Mouse (Mus musculus) kidney, adult 2 months (tissue): Measurements from ENCODE around the gene Megf11. TPM values are rescaled to one million over a fixed set of nuclear protein-coding genes. Genes with fewer than 3 reads are reported as not detected.

Experiments used
- DNase-seq: peaks from one replicate; pipeline ENCODE4 v3.0.0; 2021
- H3K27ac ChIP-seq: fragments of 200-500 bp; 2 replicates; pipeline ENCODE4 v1.5.1; 2012; ENCODE audit warnings: low read depth, low read length, control low read depth, inconsistent platforms; ENCODE audit not compliant: insufficient read depth
- H3K27me3 ChIP-seq: fragments of 200-500 bp; replicated peaks from 2 replicates; pipeline ENCODE4 v1.6.1; 2012; ENCODE audit warnings: mild to moderate bottlenecking, moderate library complexity, low read length, inconsistent platforms; ENCODE audit not compliant: control insufficient read depth, insufficient read depth
- H3K36me3 ChIP-seq: fragments of 200-500 bp; 2 replicates; pipeline ENCODE4 v1.6.1; 2012; ENCODE audit warnings: mild to moderate bottlenecking, moderate library complexity, low read length, inconsistent platforms; ENCODE audit not compliant: control insufficient read depth, insufficient read depth
- H3K4me1 ChIP-seq: fragments of 200-500 bp; 2 replicates; pipeline ENCODE4 v1.6.1; 2011; ENCODE audit warnings: low read length; ENCODE audit not compliant: control insufficient read depth, insufficient read depth
- H3K4me3 ChIP-seq: fragments of 200-500 bp; 2 replicates; pipeline ENCODE4 v1.5.1; 2011; ENCODE audit warnings: mild to moderate bottlenecking, low read depth, low read length, control low read depth; ENCODE audit not compliant: insufficient read depth
- CTCF ChIP-seq: fragments of 200-500 bp; conservative IDR thresholded peaks from 2 replicates; pipeline ENCODE4 v1.5.1; 2011; ENCODE audit warnings: low read depth, mild to moderate bottlenecking, control low read depth, low read length, moderate library complexity, mixed read lengths; ENCODE audit not compliant: insufficient read depth, insufficient read length
- POLR2A ChIP-seq: fragments of 200-500 bp; IDR thresholded peaks from one replicate; pipeline ENCODE4 v1.6.1; 2011; ENCODE audit warnings: low read depth, low read length, control low read depth
- WGBS: fragments of 180-500 bp; shearing (Covaris S2); methylation state at CpG from one replicate; pipeline ENCODE4 v1.1.7; 2018; 5-methylcytosine and 5-hydroxymethylcytosine counted together
- polyA plus RNA-seq: library from polyadenylated mRNA; depleted of rRNA; stranded (reverse); fragments of >200 nt; gene quantifications from 2 replicates; pipeline ENCODE4 v1.2.3, GENCODE M21; 2012

Megf11 gene
- polyA plus RNA-seq, 1 experiment: 0.16 TPM

- H3K27ac ChIP-seq: no peak overlapping the region
- 79% methylated on average over 1 of the region's 1 CpGs for WGBS
- H3K4me1 ChIP-seq: no peaks in the 10 kb centered on the region
These were observed 244.4 kb downstream of the Megf11 start for GRCm38 (mm10) chr9:64629802-64630201.

GRCm38 (mm10) chr9:64633169-64633568 is 247.7 kb downstream of the Megf11 start:
- no peak for DNase-seq
- Histone ChIP-seq H3K27me3 (no peaks in the 10 kb centered on the region), H3K27ac (no peak overlapping the region), H3K36me3 (no peaks in the 10 kb centered on the region), H3K4me1 (no peaks in the 10 kb centered on the region), H3K4me3 (no peak overlapping the region)
- WGBS: 93% methylated on average over 3 of the region's 3 CpGs
- no peak for TF ChIP-seq POLR2A
- no peak for TF ChIP-seq CTCF

More at GRCm38 (mm10) chr9:64629802-64630201, 244.4 kb downstream of the Megf11 start:
- Histone ChIP-seq H3K27me3 (no peaks in the 10 kb centered on the region), H3K36me3 (no peaks in the 10 kb centered on the region), H3K4me3 (no peak overlapping the region)
- no peak for DNase-seq
- TF ChIP-seq CTCF (no peak), POLR2A (no peak)

DNA sequence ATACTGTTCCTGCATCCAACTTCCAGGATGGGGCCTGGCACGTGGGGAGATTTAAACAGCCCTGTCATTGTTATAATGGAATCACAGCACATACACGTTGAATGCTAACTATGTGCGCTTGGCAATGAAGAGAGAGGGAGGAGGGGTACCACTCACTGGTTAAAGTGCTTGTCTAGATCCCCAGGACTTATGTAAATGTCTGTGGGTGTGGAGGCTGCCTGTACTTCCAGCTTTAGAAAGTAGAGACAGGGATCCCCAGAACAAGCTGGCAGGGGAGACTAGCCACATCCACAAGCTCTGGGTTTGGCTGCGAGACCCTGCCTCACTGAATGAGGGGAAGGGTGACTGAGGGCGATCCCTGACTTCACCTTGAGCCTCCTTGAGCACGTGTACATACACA is 250.7 kb downstream of the Megf11 start:
- Histone ChIP-seq H3K4me1 (no peaks in the 10 kb centered on the region), H3K36me3 (no peaks in the 10 kb centered on the region), H3K4me3 (no peak overlapping the region), H3K27me3 (no peaks in the 10 kb centered on the region), H3K27ac (no peak overlapping the region)
- no peak for DNase-seq
- TF ChIP-seq CTCF (no peak), POLR2A (no peak)
- 84% methylated on average over 6 of the region's 6 CpGs for WGBS

DNA sequence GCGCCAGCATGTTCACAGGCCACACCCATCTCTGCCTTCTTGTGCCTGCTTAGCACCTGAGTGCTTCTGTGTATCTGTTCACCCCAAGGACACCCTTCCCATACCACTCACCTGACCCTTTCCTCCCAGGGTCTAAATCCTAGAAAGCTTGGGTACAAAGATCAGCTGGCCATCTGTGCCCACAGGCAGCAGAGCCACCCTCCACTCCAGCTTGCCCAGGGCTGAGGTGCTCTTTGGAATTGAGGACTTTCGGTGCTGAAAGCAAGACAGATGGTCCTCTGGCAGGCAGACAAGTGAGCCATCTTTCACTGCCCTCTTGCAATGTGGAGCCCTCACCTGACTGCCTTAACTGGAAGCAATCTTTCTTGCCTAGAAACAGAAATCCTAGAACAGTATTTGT is 251.5 kb downstream of the Megf11 start:
- H3K4me3 ChIP-seq: no peak overlapping the region
- DNase-seq: peak; percentile 58
- H3K27me3 ChIP-seq: no peaks in the 10 kb centered on the region
- WGBS: 58% methylated on average over 2 of the region's 2 CpGs
- H3K4me1 ChIP-seq: no peaks in the 10 kb centered on the region
- no peaks in the 10 kb centered on the region for H3K36me3 ChIP-seq
- TF ChIP-seq CTCF (no peak), POLR2A (no peak)
- H3K27ac ChIP-seq: no peak overlapping the region

DNA sequence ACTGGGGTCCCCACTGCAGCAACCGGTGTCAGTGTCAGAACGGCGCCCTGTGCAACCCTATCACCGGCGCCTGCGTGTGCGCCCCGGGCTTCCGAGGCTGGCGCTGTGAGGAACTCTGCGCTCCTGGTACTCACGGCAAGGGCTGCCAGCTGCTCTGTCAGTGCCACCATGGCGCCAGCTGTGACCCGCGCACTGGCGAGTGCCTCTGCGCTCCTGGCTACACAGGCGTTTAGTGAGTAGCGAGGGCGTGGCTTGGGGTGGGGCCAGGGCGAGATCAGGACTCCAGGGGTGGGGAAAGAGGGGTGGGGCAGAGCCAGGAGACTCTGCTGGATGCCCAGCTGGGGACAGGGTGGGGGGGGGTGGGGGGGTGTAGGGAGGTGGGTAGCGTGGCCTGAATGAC is 252.8 kb downstream of the Megf11 start:
- H3K27me3 ChIP-seq: no peaks in the 10 kb centered on the region
- H3K4me1 ChIP-seq: no peaks in the 10 kb centered on the region
- H3K27ac ChIP-seq: no peak overlapping the region
- no peaks in the 10 kb centered on the region for H3K36me3 ChIP-seq
- no peak overlapping the region for H3K4me3 ChIP-seq
- WGBS: 8% methylated on average over 22 of the region's 22 CpGs
- TF ChIP-seq POLR2A (no peak), CTCF (no peak)
- DNase-seq: peak; percentile 52

DNA sequence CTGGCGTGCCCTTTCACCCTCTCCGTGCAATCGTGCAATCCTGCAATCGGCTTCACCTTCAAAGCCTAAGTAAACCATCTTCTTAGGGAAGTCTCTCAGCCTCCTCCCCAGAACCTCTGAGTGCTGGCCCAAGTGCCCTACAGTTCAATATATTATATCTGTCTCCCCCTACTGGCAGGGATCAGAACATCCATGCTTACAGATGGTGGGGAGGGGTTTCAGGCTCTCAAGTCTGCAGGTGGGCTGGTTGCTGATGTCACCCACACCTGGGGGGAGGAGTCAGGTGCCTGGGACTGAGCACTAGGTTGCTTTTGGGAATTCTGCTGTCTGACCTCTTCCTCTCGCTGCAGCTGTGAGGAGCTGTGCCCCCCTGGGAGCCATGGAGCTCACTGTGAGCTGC is 254.2 kb downstream of the Megf11 start:
- Histone ChIP-seq H3K36me3 (no peaks in the 10 kb centered on the region), H3K27me3 (no peaks in the 10 kb centered on the region), H3K4me3 (no peak overlapping the region), H3K27ac (no peak overlapping the region), H3K4me1 (peaks cover 2% of the 10 kb centered on the region; the same call in 1 of the 2 replicates)
- 14% methylated on average over 5 of the region's 5 CpGs for WGBS
- peak; percentile 55 for DNase-seq
- TF ChIP-seq CTCF: peak; percentile 71
- TF ChIP-seq POLR2A: no peak

- no peak overlapping the region; the same call in 1 of the 2 replicates for H3K27ac ChIP-seq
- 23% methylated on average over 7 of the region's 7 CpGs for WGBS
- H3K36me3 ChIP-seq: no peaks in the 10 kb centered on the region
- peaks cover 2% of the 10 kb centered on the region; the same call in 1 of the 2 replicates for H3K4me1 ChIP-seq
- TF ChIP-seq CTCF (no peak), POLR2A (no peak)
- H3K4me3 ChIP-seq: no peak overlapping the region
- DNase-seq: peak; percentile 87
- no peaks in the 10 kb centered on the region for H3K27me3 ChIP-seq
These were observed 258.7 kb downstream of the Megf11 start for GRCm38 (mm10) chr9:64644129-64644528.
